8 mouse cellular contexts compared by ENCODE assay signal in the genomic region with DNA sequence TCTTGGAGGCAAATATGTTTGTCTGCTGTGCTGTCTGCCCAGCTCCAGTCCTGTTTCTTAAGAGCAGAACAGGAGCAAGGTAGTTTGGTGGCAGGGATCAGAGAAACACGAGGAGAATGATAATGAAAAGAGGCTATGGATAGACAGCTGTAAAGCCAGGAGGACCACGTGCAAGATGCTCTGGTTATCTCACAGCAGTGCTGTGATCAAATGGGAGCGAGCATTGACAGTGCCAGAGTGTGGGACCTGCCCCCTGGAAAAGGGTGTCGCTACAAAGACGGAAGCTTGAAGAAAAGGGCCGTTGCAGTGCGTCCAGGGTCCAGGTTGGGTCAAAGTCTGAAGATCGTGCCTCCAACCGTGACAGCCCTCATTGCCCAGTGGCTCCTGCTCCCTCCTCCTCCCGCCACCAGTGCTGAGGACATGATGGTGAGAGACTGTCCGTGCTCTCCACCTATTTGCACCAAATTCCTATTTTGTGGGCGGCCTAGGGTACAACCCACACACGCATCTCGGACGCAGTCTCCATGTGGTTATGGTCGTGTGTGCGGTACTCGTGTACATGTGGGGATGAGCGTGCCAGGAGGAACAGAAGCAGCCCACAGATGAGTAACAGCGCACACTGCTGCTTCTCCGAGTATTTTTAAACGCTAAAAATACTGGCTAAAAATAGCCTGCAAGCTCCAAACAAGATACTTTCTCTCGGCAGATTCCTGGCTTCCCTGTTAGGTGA. TPM values are rescaled to one million over a fixed set of nuclear protein-coding genes. Genes with fewer than 3 reads are reported as not detected.
DNase-seq lines count a peak whose midpoint lies in the region; ATAC-seq lines count a peak whose summit lies in the region.

No protein-coding gene starts in this region.

- H3K4me2 ChIP-seq in kidney, embryonic 16.5 days (replicated peaks; ENCODE audit: low read depth, low read length), result peak overlapping the region; percentile 91
- peak overlapping the region; percentile 99 for H3K4me2 ChIP-seq in midbrain, embryonic 11.5 days

- peak; percentile 43 for ATAC-seq in kidney, embryonic 16.5 days (ENCODE audit: low FRiP score, low TSS enrichment)
- ATAC-seq in midbrain, embryonic 11.5 days (ENCODE audit: low FRiP score), result no peak

- no peak overlapping the region; the same call in 1 of the 2 replicates for H3K9ac ChIP-seq in kidney, embryonic 16.5 days (replicated peaks; ENCODE audit: low read length)
- H3K9ac ChIP-seq in midbrain, embryonic 11.5 days (ENCODE audit: low read length), result no peak overlapping the region

- 0 out of 2 replicates have a peak, but pooled peaks cover 3% of the 10 kb centered on the region for H3K27me3 ChIP-seq in kidney, embryonic 16.5 days (ENCODE audit: insufficient read depth, low read length)
- H3K27me3 ChIP-seq in midbrain, embryonic 11.5 days (ENCODE audit: control insufficient read depth, insufficient read depth, low read length), result peaks cover 32% of the 10 kb centered on the region

- peak overlapping the region; percentile 66 for H3K27ac ChIP-seq in kidney, embryonic 16.5 days (ENCODE audit: low read length)
- no peak overlapping the region for H3K27ac ChIP-seq in midbrain, embryonic 11.5 days (ENCODE audit: low read depth, low read length)

- H3K9me3 ChIP-seq in kidney, embryonic 16.5 days (ENCODE audit: low read length), result no peaks in the 10 kb centered on the region
- H3K9me3 ChIP-seq in midbrain, embryonic 11.5 days (ENCODE audit: control insufficient read depth, low read length), result no peaks in the 10 kb centered on the region

- DNase-seq in embryo, embryonic 10 days (ENCODE audit: low spot score), result peak; percentile 25
- DNase-seq in embryo, embryonic 11 days, result no peak
- peak; percentile 22 for DNase-seq in NIH3T3 (ENCODE audit: low read depth)
- DNase-seq in frontal cortex, postnatal 14 days (ENCODE audit: low spot score in 2 of 2), result peak; percentile 58 to 73
- DNase-seq in midbrain, embryonic 11.5 days (ENCODE audit: low spot score, missing footprints), result peak; percentile 89
- DNase-seq in spleen, postnatal 4 days (ENCODE audit: low spot score in 2 of 2), result no peak
- no peak for DNase-seq in adrenal gland, adult 2 months

- H3K36me3 ChIP-seq in kidney, embryonic 16.5 days (ENCODE audit: insufficient read depth, low read length), result no peaks in the 10 kb centered on the region
- H3K36me3 ChIP-seq in midbrain, embryonic 11.5 days (ENCODE audit: control insufficient read depth, insufficient read depth, low read length), result no peaks in the 10 kb centered on the region

- H3K4me3 ChIP-seq in kidney, embryonic 16.5 days (ENCODE audit: low read length), result peak overlapping the region; percentile 60
- H3K4me3 ChIP-seq in midbrain, embryonic 11.5 days (ENCODE audit: low read depth, low read length), result no peak overlapping the region

- peaks cover 74% of the 10 kb centered on the region for H3K4me1 ChIP-seq in kidney, embryonic 16.5 days (ENCODE audit: insufficient read depth, low read length)
- peaks cover 26% of the 10 kb centered on the region for H3K4me1 ChIP-seq in midbrain, embryonic 11.5 days (ENCODE audit: control insufficient read depth, insufficient read depth, low read length)

- 9% methylated on average over 23 of the region's 23 CpGs for WGBS in kidney, embryonic 16.5 days
- WGBS in midbrain, embryonic 11.5 days, result 6% methylated on average over 23 of the region's 23 CpGs

RNA-seq across cellular contexts. Expression of gene Usp2, which starts 16.7 kb away (rescaled TPM):
- 53.9 and 57.7 TPM in 2 replicates for polyA plus RNA-seq in kidney, embryonic 16.5 days (2015; fragmentation: Nextera tagmentation; extraction: Ambion mirVana)
- 7.3 and 9.7 TPM in 2 replicates for polyA plus RNA-seq in midbrain, embryonic 11.5 days (2014; fragmentation: Nextera tagmentation; extraction: Ambion mirVana)
- total RNA-seq in adrenal gland, adult 2 months (2021), result 10 to 100 TPM; 33.7 to 60.9 TPM
- polyA plus RNA-seq in adrenal gland, adult 2 months (2012; rRNA removed), result 10.9 and 15.2 TPM in 2 replicates

RNA-seq across cellular contexts. Expression of gene Mfrp, which starts 18.0 kb away (rescaled TPM):
- 0.10 and 0.25 TPM in 2 replicates for polyA plus RNA-seq in kidney, embryonic 16.5 days (2015; fragmentation: Nextera tagmentation; extraction: Ambion mirVana)
- not detected in 2 replicates for polyA plus RNA-seq in midbrain, embryonic 11.5 days (2014; fragmentation: Nextera tagmentation; extraction: Ambion mirVana)
- under 1 TPM in 1 of 2 experiments, not detected in 1; 0.10 TPM for total RNA-seq in adrenal gland, adult 2 months (2021)
- polyA plus RNA-seq in adrenal gland, adult 2 months (2012; rRNA removed), result 0.40 TPM in 1 of 2 replicates, not detected in the other

RNA-seq across cellular contexts. Expression of gene C1qtnf5, which starts 23.5 kb away (rescaled TPM):
- polyA plus RNA-seq in kidney, embryonic 16.5 days (2015; fragmentation: Nextera tagmentation; extraction: Ambion mirVana), result 4.7 and 5.7 TPM in 2 replicates
- polyA plus RNA-seq in midbrain, embryonic 11.5 days (2014; fragmentation: Nextera tagmentation; extraction: Ambion mirVana), result 0.85 and 0.99 TPM in 2 replicates
- total RNA-seq in adrenal gland, adult 2 months (2021), result 10 to 100 TPM; 11.2 to 17.6 TPM
- polyA plus RNA-seq in adrenal gland, adult 2 months (2012; rRNA removed), result 32.4 and 34.3 TPM in 2 replicates

RNA-seq across cellular contexts. Expression of gene Gm49380, which starts 29.7 kb away (rescaled TPM):
- polyA plus RNA-seq in kidney, embryonic 16.5 days (2015; fragmentation: Nextera tagmentation; extraction: Ambion mirVana), result 0.22 and 0.25 TPM in 2 replicates
- polyA plus RNA-seq in midbrain, embryonic 11.5 days (2014; fragmentation: Nextera tagmentation; extraction: Ambion mirVana), result 0.23 and 0.36 TPM in 2 replicates
- under 1 TPM; 0.12 to 0.76 TPM for total RNA-seq in adrenal gland, adult 2 months (2021)
- 1.1 TPM in 1 of 2 replicates, not detected in the other for polyA plus RNA-seq in adrenal gland, adult 2 months (2012; rRNA removed)

RNA-seq across cellular contexts. Expression of gene Rnf26, which starts 29.8 kb away (rescaled TPM):
- 75.0 and 87.0 TPM in 2 replicates for polyA plus RNA-seq in kidney, embryonic 16.5 days (2015; fragmentation: Nextera tagmentation; extraction: Ambion mirVana)
- polyA plus RNA-seq in midbrain, embryonic 11.5 days (2014; fragmentation: Nextera tagmentation; extraction: Ambion mirVana), result 49.5 and 56.4 TPM in 2 replicates
- total RNA-seq in adrenal gland, adult 2 months (2021), result 10 to 100 TPM; 28.7 to 30.4 TPM
- 72.9 and 76.9 TPM in 2 replicates for polyA plus RNA-seq in adrenal gland, adult 2 months (2012; rRNA removed)

Comparison
In these comparisons a context has a peak if more than half of its experiments do, and no peak if none do; other contexts are left out.
1. DNase-seq: peak in embryo, embryonic 10 days (single experiment), NIH3T3 (single experiment), frontal cortex, postnatal 14 days (2 of 2) and midbrain, embryonic 11.5 days (single experiment); none in embryo, embryonic 11 days (single experiment), spleen, postnatal 4 days (0 of 2) and adrenal gland, adult 2 months (single experiment).